Mouse (Mus musculus) stomach, postnatal 0 days (tissue): Measurements from ENCODE around the gene Agbl4.

Source experiments
- CTCF ChIP-seq: IDR thresholded peaks from 2 replicates; pipeline ENCODE4 v1.5.1; 2016; ENCODE audit warnings: antibody characterized with exemption, low read depth, mild to moderate bottlenecking, moderate library complexity
- EP300 ChIP-seq: optimal IDR thresholded peaks from 2 replicates; pipeline ENCODE3; 2016; ENCODE audit warnings: antibody characterized with exemption

DNA sequence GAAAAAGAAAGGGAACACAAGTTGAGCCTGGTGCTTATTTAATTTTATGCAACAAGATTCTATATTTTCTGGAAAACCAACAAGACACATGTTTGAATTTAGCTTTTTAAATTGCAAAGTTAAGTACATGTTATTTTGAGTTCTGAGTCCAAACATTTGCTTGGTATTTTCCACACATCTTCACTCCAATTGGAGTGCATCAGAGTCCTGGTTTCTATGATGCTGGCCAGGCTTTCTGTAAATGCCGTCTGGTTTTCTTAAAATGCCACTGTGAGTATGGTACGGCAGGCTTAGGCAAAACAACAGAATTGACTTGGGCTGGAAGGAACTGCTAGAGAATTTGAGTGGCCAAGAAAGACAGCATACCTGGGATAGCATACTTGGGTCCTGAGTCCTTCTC lies 784.0 kb downstream of the Agbl4 start:
- no peak for TF ChIP-seq CTCF
- no peak for TF ChIP-seq EP300
